Mouse (Mus musculus) CD8-positive naive resting alpha-beta T cell, adult 57 days (primary cell): ENCODE measurements around the gene Cd164l2. TPM values are rescaled to one million over a fixed set of nuclear protein-coding genes. Genes with fewer than 3 reads are reported as not detected.

ENCODE experiments used
- total RNA-seq: library from RNA; stranded (reverse); gene quantifications from one replicate; pipeline ENCODE4 v1.2.4, GENCODE M21; 2023

Cd164l2 gene
- not detected for total RNA-seq

DNA sequence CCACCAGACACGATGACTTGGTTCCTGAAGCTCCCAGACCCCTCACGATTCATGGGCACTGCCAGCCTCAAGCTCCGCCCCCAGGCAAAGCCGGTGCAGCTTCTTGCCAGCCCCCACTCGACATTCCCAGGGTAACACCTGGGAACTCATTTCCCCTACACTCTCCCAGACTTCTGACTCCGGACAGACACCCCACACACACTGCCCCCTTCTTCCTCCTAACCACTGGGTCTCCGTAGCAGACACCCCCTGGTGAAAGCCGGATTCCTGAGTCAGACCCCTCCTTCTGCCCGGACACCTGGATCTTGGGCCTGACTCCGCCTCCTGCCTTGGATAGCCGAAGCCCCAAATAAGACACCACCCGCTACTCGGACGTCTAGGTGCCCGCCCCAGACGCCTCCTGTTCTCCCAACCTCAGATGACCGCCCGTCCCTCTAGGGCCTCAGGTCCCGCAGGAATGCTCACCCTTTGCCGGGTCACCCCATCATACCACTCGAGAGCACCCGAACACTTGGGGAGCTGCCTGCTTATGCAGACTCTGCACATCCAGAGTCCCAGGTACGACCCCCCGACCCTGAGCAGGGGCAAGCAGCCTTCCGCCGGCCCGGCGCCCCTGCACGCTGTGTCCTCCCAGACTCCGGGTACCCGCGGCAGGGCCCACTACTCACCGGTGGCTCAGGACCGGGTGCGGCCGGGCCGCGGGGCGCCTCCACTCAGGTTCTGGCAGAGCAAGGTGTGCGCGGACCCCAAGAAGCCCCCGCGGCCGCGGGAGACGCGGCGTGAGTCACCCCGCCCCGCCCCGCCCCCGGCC, at the start of gene Cd164l2, which contains the start of gene Gpr3:
TSS of gene Cd164l2 (plus strand) at position 381 of the 811 bp plus-strand sequence.
TSS of gene Gpr3 (minus strand) at position 786 of the 811 bp plus-strand sequence.

GRCm38 (mm10) chr4:133240490-133240921, 28.6 kb downstream of the Cd164l2 start, which contains the start of gene Map3k6:
Gene Map3k6, plus strand, starts transcription at chr4:133240818.

DNA sequence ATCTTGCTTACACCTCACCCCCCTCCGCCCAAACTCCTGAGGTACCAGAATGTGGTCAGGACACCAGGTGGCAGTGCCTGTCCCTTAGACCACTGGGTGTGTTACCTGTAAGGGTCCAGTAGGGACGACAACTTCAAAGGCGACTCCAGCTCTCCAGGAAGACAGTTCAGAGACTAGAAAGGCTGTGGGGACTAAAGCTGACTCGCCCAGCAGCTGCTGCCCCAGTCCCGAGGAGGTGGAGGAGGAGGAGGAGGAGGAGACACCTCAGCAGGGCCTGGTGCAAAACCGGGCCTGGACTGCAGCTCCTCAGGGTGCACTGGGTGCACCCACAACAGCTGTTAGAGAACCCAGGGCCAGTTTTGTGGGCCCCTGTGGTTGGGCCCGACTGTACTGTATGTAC, 51.0 kb downstream of the Cd164l2 start, which contains the start of gene Sytl1:
TSS of gene Sytl1 (minus strand) at position 232 of the 400 bp plus-strand sequence.

Other genes with a start within 250 kb of the Cd164l2 start
- gene Fgr, start 238.0 kb upstream of the Cd164l2 start, total RNA-seq, result 5.6 TPM
- gene Ahdc1, start 200.9 kb upstream of the Cd164l2 start, total RNA-seq, result 75.6 TPM
- 231 TPM for gene Wasf2, start 81.6 kb upstream of the Cd164l2 start, total RNA-seq
- not detected for gene Gpr3, start 405 bp downstream of the Cd164l2 start, total RNA-seq
- not detected for gene Map3k6, start 28.7 kb downstream of the Cd164l2 start, total RNA-seq
- gene Sytl1, start 51.0 kb downstream of the Cd164l2 start, total RNA-seq, result 32.6 TPM
- gene Tmem222, start 65.7 kb downstream of the Cd164l2 start, total RNA-seq, result 55.5 TPM
- gene Wdtc1, start 141.3 kb downstream of the Cd164l2 start, total RNA-seq, result 44.1 TPM
- 49.2 TPM for gene Slc9a1, start 157.6 kb downstream of the Cd164l2 start, total RNA-seq